Mouse (Mus musculus) cerebellum, adult 9-10 months (tissue): Measurements from ENCODE around the gene Cacnb2.

ENCODE experiments used
- DNase-seq: peaks from one replicate; pipeline ENCODE4 v3.0.0; 2022

The Cacnb2 gene

GRCm38 (mm10) chr2:14874281-14875037, 271.6 kb downstream of the Cacnb2 start:
- no peak for DNase-seq

GRCm38 (mm10) chr2:14875121-14875520, 272.2 kb downstream of the Cacnb2 start:
- no peak for DNase-seq

- DNase-seq = no peak
These were observed 272.7 kb downstream of the Cacnb2 start for GRCm38 (mm10) chr2:14875616-14876015.

- no peak for DNase-seq
These were observed 276.1 kb downstream of the Cacnb2 start for GRCm38 (mm10) chr2:14878953-14879352.

GRCm38 (mm10) chr2:14883460-14883859, 280.6 kb downstream of the Cacnb2 start:
- no peak for DNase-seq

- no peak for DNase-seq
These were observed 285.7 kb downstream of the Cacnb2 start for GRCm38 (mm10) chr2:14888406-14889195.

- no peak for DNase-seq
These were observed 300.9 kb downstream of the Cacnb2 start for GRCm38 (mm10) chr2:14903837-14904236.

GRCm38 (mm10) chr2:14904865-14905264, 302.0 kb downstream of the Cacnb2 start:
- DNase-seq = no peak

GRCm38 (mm10) chr2:14907124-14907925, 304.4 kb downstream of the Cacnb2 start:
- no peak for DNase-seq

- DNase-seq = no peak
These were observed 314.8 kb downstream of the Cacnb2 start for GRCm38 (mm10) chr2:14917585-14918247.

GRCm38 (mm10) chr2:14929866-14930265, 327.0 kb downstream of the Cacnb2 start:
- no peak for DNase-seq

- DNase-seq = no peak
These were observed 329.1 kb downstream of the Cacnb2 start for GRCm38 (mm10) chr2:14931968-14932367.

GRCm38 (mm10) chr2:14936492-14936891, 333.6 kb downstream of the Cacnb2 start:
- DNase-seq = no peak

GRCm38 (mm10) chr2:14942261-14942660, 339.4 kb downstream of the Cacnb2 start:
- DNase-seq = no peak

GRCm38 (mm10) chr2:14943691-14944357, 340.9 kb downstream of the Cacnb2 start:
- no peak for DNase-seq

- no peak for DNase-seq
These were observed 350.2 kb downstream of the Cacnb2 start for GRCm38 (mm10) chr2:14953090-14953489.

- DNase-seq = no peak
These were observed 358.1 kb downstream of the Cacnb2 start for GRCm38 (mm10) chr2:14960963-14961488.

- DNase-seq = no peak
These were observed 358.6 kb downstream of the Cacnb2 start for GRCm38 (mm10) chr2:14961493-14961892.

- DNase-seq = no peak
These were observed 381.1 kb downstream of the Cacnb2 start for GRCm38 (mm10) chr2:14984029-14984428.

GRCm38 (mm10) chr2:14988451-14988850, 385.6 kb downstream of the Cacnb2 start:
- DNase-seq = no peak

GRCm38 (mm10) chr2:14989350-14989749, 386.5 kb downstream of the Cacnb2 start:
- DNase-seq = no peak

- DNase-seq = no peak
These were observed 389.6 kb downstream of the Cacnb2 start for GRCm38 (mm10) chr2:14992531-14992930.
